Mouse (Mus musculus): ENCODE results near the gene Foxf1. TPM values are rescaled to one million over a fixed set of nuclear protein-coding genes. Genes with fewer than 3 reads are reported as not detected.

Gene Foxf1
- polyA plus RNA-seq, 1 experiment: not detected

- no peak for TF ChIP-seq POLR2A (IDR thresholded peaks at IDR 0.05; ENCODE audit: borderline replicate concordance, low read depth, low read length)
- no peak for TF ChIP-seq CTCF (IDR thresholded peaks at IDR 0.05; ENCODE audit: low read depth, low read length)
- Histone ChIP-seq H3K27ac (ENCODE audit: insufficient read depth, low read depth, low read length) (no peak within 1 kb of the TSS), H3K4me3 (ENCODE audit: insufficient read depth, low read length) (no peak within 1 kb of the TSS), H3K4me1 (ENCODE audit: control insufficient read depth, insufficient read depth, low read length) (no peaks in the 10 kb centered on the region)
These were observed 43.7 kb downstream of the Foxf1 start, which contains the start of gene Foxl1 for GRCm38 (mm10) chr8:121127756-121128375. Gene Foxl1 (plus strand): TSS chr8:121127940.

- Histone ChIP-seq H3K4me3 (ENCODE audit: insufficient read depth, low read length) (no peak overlapping the region), H3K4me1 (ENCODE audit: control insufficient read depth, insufficient read depth, low read length) (no peaks in the 10 kb centered on the region), H3K27ac (ENCODE audit: insufficient read depth, low read depth, low read length) (no peak overlapping the region)
- TF ChIP-seq CTCF (IDR thresholded peaks at IDR 0.05; ENCODE audit: low read depth, low read length) (no peak), POLR2A (IDR thresholded peaks at IDR 0.05; ENCODE audit: borderline replicate concordance, low read depth, low read length) (no peak)
These were observed 44.5 kb downstream of the Foxf1 start for GRCm38 (mm10) chr8:121128531-121129264.

- H3K27ac ChIP-seq (ENCODE audit: insufficient read depth, low read depth, low read length): no peak overlapping the region
- H3K4me3 ChIP-seq (ENCODE audit: insufficient read depth, low read length): no peak overlapping the region
- H3K4me1 ChIP-seq (ENCODE audit: control insufficient read depth, insufficient read depth, low read length): no peaks in the 10 kb centered on the region
- TF ChIP-seq POLR2A (IDR thresholded peaks at IDR 0.05; ENCODE audit: borderline replicate concordance, low read depth, low read length) (no peak), CTCF (IDR thresholded peaks at IDR 0.05; ENCODE audit: low read depth, low read length) (no peak)
These were observed 45.2 kb downstream of the Foxf1 start for GRCm38 (mm10) chr8:121129265-121129940.

- TF ChIP-seq POLR2A (IDR thresholded peaks at IDR 0.05; ENCODE audit: borderline replicate concordance, low read depth, low read length) (no peak), CTCF (IDR thresholded peaks at IDR 0.05; ENCODE audit: low read depth, low read length) (no peak)
- no peak overlapping the region for H3K27ac ChIP-seq (ENCODE audit: insufficient read depth, low read depth, low read length)
- H3K4me1 ChIP-seq (ENCODE audit: control insufficient read depth, insufficient read depth, low read length): no peaks in the 10 kb centered on the region
- H3K4me3 ChIP-seq (ENCODE audit: insufficient read depth, low read length): no peak overlapping the region
These were observed 46.3 kb downstream of the Foxf1 start for GRCm38 (mm10) chr8:121130522-121130921.

- Histone ChIP-seq H3K4me3 (ENCODE audit: insufficient read depth, low read length) (no peak overlapping the region), H3K4me1 (ENCODE audit: control insufficient read depth, insufficient read depth, low read length) (no peaks in the 10 kb centered on the region), H3K27ac (ENCODE audit: insufficient read depth, low read depth, low read length) (no peak overlapping the region)
- TF ChIP-seq POLR2A (IDR thresholded peaks at IDR 0.05; ENCODE audit: borderline replicate concordance, low read depth, low read length) (no peak), CTCF (IDR thresholded peaks at IDR 0.05; ENCODE audit: low read depth, low read length) (no peak)
These were observed 48.9 kb downstream of the Foxf1 start for GRCm38 (mm10) chr8:121132961-121133513.

GRCm38 (mm10) chr8:121134102-121134501, 49.9 kb downstream of the Foxf1 start:
- Histone ChIP-seq H3K4me3 (ENCODE audit: insufficient read depth, low read length) (no peak overlapping the region), H3K27ac (ENCODE audit: insufficient read depth, low read depth, low read length) (no peak overlapping the region), H3K4me1 (ENCODE audit: control insufficient read depth, insufficient read depth, low read length) (no peaks in the 10 kb centered on the region)
- no peak for TF ChIP-seq POLR2A (IDR thresholded peaks at IDR 0.05; ENCODE audit: borderline replicate concordance, low read depth, low read length)
- no peak for TF ChIP-seq CTCF (IDR thresholded peaks at IDR 0.05; ENCODE audit: low read depth, low read length)

- Histone ChIP-seq H3K4me3 (ENCODE audit: insufficient read depth, low read length) (no peak overlapping the region), H3K4me1 (ENCODE audit: control insufficient read depth, insufficient read depth, low read length) (no peaks in the 10 kb centered on the region), H3K27ac (ENCODE audit: insufficient read depth, low read depth, low read length) (no peak overlapping the region)
- TF ChIP-seq CTCF (IDR thresholded peaks at IDR 0.05; ENCODE audit: low read depth, low read length) (no peak), POLR2A (IDR thresholded peaks at IDR 0.05; ENCODE audit: borderline replicate concordance, low read depth, low read length) (no peak)
These were observed 50.3 kb downstream of the Foxf1 start for GRCm38 (mm10) chr8:121134512-121134911.

- no peak overlapping the region for H3K27ac ChIP-seq (ENCODE audit: insufficient read depth, low read depth, low read length)
- TF ChIP-seq POLR2A (IDR thresholded peaks at IDR 0.05; ENCODE audit: borderline replicate concordance, low read depth, low read length): no peak
- no peak for TF ChIP-seq CTCF (IDR thresholded peaks at IDR 0.05; ENCODE audit: low read depth, low read length)
- no peak overlapping the region for H3K4me3 ChIP-seq (ENCODE audit: insufficient read depth, low read length)
- H3K4me1 ChIP-seq (ENCODE audit: control insufficient read depth, insufficient read depth, low read length): no peaks in the 10 kb centered on the region
These were observed 52.7 kb downstream of the Foxf1 start for GRCm38 (mm10) chr8:121136856-121137255.

Other genes starting within 250 kb of the Foxf1 start
- gene Mthfsd, start 24.0 kb downstream of the Foxf1 start, polyA plus RNA-seq (2012; ENCODE audit: insufficient read depth, insufficient read length, missing spikeins): 15.6 and 21.0 TPM in 2 replicates
- gene Foxc2, start 31.8 kb downstream of the Foxf1 start, polyA plus RNA-seq (2012; ENCODE audit: insufficient read depth, insufficient read length, missing spikeins): not detected in 2 replicates
- gene Foxl1, start 43.6 kb downstream of the Foxf1 start, polyA plus RNA-seq (2012; ENCODE audit: insufficient read depth, insufficient read length, missing spikeins): not detected in 2 replicates

All from bone marrow macrophage, adult 2 months (primary cell).